Mouse (Mus musculus) neutrophil, adult 59 days (primary cell): ENCODE results near the gene Vmn1r36. TPM values are rescaled to one million over a fixed set of nuclear protein-coding genes. Genes with fewer than 3 reads are reported as not detected.

Experiments
- total RNA-seq, 2 experiments: library from RNA; stranded (reverse); gene quantifications; 1 replicate in 1 of 2; 2 replicates in 1 of 2; pipeline ENCODE4 v1.2.4; 2023

Vmn1r36 gene
- total RNA-seq: not detected

DNA sequence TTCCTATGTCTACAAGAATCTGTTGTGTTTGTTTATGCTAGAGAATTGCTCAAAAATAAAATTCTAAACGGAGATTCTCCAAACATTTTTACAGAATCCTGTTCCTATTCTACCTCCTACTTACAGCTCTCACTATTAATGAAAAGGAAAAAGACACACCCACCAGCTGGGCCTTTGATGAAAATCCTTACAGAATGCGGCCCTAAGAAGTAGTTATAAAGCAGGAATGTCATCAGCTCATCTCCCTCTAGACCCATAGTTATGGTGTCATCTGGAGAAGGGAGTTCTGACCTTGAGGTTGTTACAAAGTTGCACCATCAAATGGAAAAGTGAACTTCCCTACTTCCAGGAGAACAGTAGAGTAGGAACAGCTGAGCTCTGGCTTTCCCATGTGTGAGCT, at the start of gene Vmn1r36:
Gene Vmn1r36 (minus strand): TSS at position 101 of the 400 bp plus-strand sequence.

DNA sequence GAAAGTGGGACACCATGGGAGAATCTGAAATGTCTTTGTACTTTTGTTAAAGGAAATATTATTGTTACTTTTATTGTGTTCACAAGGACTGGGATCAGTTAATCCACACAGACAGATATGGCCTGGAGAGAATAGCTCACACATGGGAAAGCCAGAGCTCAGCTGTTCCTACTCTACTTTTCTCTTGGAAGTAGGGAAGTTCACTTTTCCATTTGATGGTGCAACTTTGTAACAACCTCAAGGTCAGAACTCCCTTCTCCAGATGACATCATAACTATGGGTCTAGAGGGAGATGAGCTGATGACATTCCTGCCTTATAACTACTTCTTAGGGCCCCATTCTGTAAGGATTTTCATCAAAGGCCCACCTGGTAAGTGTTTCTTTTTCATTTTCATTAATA, 10.1 kb upstream of the Vmn1r36 start, which contains the start of gene Vmn1r37:
Gene Vmn1r37 (plus strand): TSS at position 301 of the 400 bp plus-strand sequence.

DNA sequence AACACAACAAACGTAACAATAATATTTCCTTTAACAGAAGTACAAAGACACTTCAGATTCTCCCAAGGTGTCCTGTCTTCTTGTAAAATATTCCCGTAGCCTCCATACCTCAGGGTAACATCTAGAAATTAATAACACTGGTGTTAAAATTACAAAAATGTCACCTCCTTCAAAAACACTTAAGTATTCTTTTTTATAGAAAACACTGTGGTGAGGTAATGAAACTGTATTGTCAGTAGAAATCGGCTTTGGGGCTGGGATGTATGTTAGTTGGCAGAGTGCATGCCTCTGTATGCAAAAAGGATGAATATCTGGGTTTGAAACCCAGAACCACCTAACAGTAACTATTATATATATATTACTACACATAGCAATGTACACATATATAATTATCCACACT, 33.2 kb downstream of the Vmn1r36 start, which contains the start of gene Vmn1r35:
Gene Vmn1r35 (minus strand): TSS at position 101 of the 400 bp plus-strand sequence.

Other genes starting within 250 kb of the Vmn1r36 start
- 10 to 100 TPM; 33.8 to 38.8 TPM for gene Mad2l1, start 183.8 kb downstream of the Vmn1r36 start, total RNA-seq
- not detected for gene Vmn1r32, start 159.1 kb downstream of the Vmn1r36 start, total RNA-seq
- gene Vmn1r33, start 100.9 kb downstream of the Vmn1r36 start, total RNA-seq: not detected
- not detected for gene Vmn1r34, start 75.3 kb downstream of the Vmn1r36 start, total RNA-seq
- gene Vmn1r35, start 33.3 kb downstream of the Vmn1r36 start, total RNA-seq: not detected
- gene Vmn1r37, start 10.2 kb upstream of the Vmn1r36 start, total RNA-seq: not detected
- gene Vmn1r38, start 63.5 kb upstream of the Vmn1r36 start, total RNA-seq: not detected
- not detected for gene Vmn1r39, start 91.4 kb upstream of the Vmn1r36 start, total RNA-seq
- 10 to 100 TPM; 59.1 to 61.6 TPM for gene Gng12, start 177.2 kb upstream of the Vmn1r36 start, total RNA-seq